Mouse (Mus musculus) bone marrow, adult 2 months (tissue): ENCODE measurements around the gene Atp2b2. TPM values are rescaled to one million over a fixed set of nuclear protein-coding genes. Genes with fewer than 3 reads are reported as not detected.

Experiments used
- H3K27ac ChIP-seq: fragments of 200-500 bp; 2 replicates; pipeline ENCODE4 v1.5.1; 2012; ENCODE audit warnings: low read depth, mild to moderate bottlenecking, control low read depth, inconsistent platforms, low read length; ENCODE audit not compliant: control insufficient read depth, poor library complexity, insufficient read depth
- H3K4me1 ChIP-seq: fragments of 200-500 bp; 2 replicates; pipeline ENCODE4 v1.6.1; 2011; ENCODE audit warnings: low read length; ENCODE audit not compliant: control insufficient read depth, insufficient read depth
- H3K4me3 ChIP-seq: fragments of 200-500 bp; replicated peaks from 2 replicates; pipeline ENCODE3; 2011; ENCODE audit warnings: mild to moderate bottlenecking, low read depth, low read length, control low read depth; ENCODE audit not compliant: control insufficient read depth
- CTCF ChIP-seq: fragments of 200-500 bp; IDR thresholded peaks from 2 replicates; pipeline ENCODE4 v1.5.1; 2011; ENCODE audit warnings: low read length, control low read depth; ENCODE audit not compliant: control insufficient read depth, insufficient read depth
- POLR2A ChIP-seq: fragments of 200-500 bp; IDR thresholded peaks from 2 replicates; pipeline ENCODE4 v1.6.1; 2011; ENCODE audit warnings: low read depth, mild to moderate bottlenecking, control low read depth, low read length, borderline replicate concordance; ENCODE audit not compliant: control insufficient read depth
- WGBS: fragments of 180-500 bp; shearing (Covaris S2); methylation state at CpG from one replicate; pipeline ENCODE4 v1.1.7; 2018; 5-methylcytosine and 5-hydroxymethylcytosine counted together
- polyA plus RNA-seq: library from polyadenylated mRNA; stranded (reverse); fragments of >200 nt; gene quantifications from 2 replicates; pipeline ENCODE4 v1.2.4, GENCODE M21; 2011; ENCODE audit warnings: low replicate concordance; ENCODE audit not compliant: missing spikeins, insufficient read depth, insufficient read length

The Atp2b2 gene
- polyA plus RNA-seq, 1 experiment, result 0.92 TPM

DNA sequence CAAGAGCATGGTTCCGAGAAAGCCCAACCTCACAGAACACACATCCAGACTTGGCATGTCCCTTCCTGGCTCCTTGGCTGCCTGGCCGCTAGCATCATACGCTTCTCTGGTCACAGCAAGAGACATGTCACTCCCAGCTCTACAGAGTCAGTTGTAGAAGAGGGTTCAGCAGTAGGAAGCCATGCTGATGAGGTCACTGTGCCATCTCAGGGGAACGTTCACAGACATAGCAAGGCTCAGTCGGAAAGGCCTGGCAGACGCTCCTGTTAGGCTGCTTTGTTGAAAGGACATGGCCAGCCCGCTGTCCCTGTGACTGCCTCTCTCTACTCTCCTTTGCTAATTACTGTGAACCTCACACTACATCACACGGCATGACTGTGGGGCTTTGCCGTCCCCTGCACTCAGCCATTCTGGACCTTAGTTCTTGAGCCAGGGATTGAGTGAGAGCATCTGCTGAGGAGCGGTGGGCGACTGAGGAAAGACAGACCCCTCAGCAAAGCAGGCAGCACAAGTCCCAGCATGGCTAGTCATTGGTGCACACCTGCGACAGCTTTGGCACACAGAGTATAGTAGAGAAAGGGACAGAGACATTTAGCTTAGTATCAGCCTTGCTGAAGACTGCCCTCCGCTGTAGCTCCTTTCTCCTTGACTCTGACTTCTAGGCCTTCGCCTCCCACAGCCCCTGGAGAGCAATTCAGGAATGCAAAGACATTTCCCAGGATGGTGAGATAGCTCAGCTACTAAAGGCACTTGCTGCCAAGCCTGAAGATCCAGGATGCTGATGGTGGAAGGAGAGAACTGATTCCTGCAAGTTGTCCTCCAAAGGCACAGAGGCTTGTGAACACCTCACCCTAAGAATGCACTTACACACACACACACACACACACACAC is 108.9 kb downstream of the Atp2b2 start:
- TF ChIP-seq CTCF (no peak), POLR2A (no peak)
- WGBS, result 85% methylated on average over 14 of the region's 14 CpGs
- Histone ChIP-seq H3K27ac (no peak overlapping the region), H3K4me1 (no peaks in the 10 kb centered on the region; the same call in 1 of the 2 replicates), H3K4me3 (no peak overlapping the region)

DNA sequence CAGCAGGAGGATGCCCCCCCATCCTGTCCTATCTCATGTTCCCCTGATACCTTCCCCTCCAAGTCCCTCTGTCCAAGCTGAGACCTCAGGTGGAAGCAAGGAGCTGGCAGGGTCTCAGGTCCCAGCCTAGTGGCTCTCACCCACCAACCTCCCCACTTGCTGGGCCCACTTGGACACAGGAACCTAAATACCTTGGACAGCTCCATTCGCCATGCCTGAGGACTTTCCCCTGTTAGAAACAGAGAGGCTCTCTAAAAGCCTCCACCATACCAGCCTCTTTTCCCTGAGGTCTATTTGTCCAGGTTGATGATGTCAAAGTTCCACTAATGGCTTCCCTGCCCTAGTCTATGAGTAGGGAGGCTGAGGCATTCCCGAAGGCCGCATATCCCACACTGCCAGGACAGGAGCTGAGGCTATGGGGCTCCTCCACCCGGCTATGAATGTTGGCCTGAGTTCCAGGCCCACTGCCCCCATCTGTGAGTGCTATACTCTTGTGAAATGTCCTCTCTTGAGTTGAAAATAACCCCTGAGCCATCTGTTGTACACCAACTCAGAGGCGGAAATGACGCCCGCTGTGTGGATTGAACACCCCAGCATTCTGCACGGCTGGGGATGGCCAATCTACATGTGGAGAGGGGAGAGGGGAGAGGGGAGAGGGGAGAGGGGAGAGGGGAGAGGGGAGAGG is 113.1 kb downstream of the Atp2b2 start:
- Histone ChIP-seq H3K4me3 (no peak overlapping the region), H3K4me1 (no peaks in the 10 kb centered on the region; the same call in 1 of the 2 replicates), H3K27ac (no peak overlapping the region)
- TF ChIP-seq CTCF, result no peak
- WGBS, result 79% methylated on average over 8 of the region's 8 CpGs

DNA sequence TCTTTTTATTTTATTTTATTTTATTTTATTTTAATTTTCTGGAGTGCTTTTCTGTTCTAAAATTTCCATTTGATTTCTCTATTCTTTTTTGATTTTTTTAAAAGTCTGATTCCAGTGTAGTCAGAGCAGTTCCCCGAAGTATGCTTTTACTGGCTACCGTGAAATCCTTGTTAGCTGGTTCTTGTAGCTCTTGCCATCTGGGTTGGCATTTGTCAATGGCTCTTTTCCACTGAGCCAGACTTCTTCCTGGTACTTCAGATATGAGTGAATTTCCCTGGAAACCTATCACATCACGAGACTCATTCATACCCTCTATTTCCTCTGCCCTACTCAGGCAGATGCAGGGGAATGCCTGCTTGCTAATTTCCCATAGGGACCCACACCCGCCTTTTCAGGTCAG is 119.2 kb downstream of the Atp2b2 start:
- Histone ChIP-seq H3K4me1 (no peaks in the 10 kb centered on the region), H3K27ac (no peak overlapping the region), H3K4me3 (no peak overlapping the region)
- TF ChIP-seq CTCF, result no peak
- TF ChIP-seq POLR2A, result no peak
- WGBS, result 76% methylated on average over 4 of the region's 4 CpGs

DNA sequence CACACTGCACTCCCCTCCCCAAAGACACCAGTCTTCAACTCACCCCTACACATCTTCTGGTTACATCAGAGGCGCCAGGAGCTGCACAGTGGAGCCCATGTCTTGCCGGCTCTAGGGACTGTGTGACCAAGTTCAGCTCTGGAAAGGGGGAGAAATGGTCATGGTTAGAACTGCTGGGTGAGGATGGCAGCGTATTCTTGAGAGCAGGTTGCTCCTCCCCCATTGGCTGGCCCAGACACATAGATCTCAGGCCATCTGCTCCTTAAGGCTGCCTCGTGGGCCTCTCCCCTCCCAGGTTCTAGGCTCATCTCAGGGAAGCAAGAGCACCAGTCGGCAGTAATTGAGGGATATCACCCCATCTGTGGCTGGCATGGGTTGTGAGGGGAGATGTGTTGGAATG is 121.9 kb downstream of the Atp2b2 start:
- WGBS, result 61% methylated on average over 5 of the region's 5 CpGs
- H3K27ac ChIP-seq, result no peak overlapping the region
- no peak for TF ChIP-seq POLR2A
- H3K4me3 ChIP-seq, result no peak overlapping the region
- no peaks in the 10 kb centered on the region for H3K4me1 ChIP-seq

DNA sequence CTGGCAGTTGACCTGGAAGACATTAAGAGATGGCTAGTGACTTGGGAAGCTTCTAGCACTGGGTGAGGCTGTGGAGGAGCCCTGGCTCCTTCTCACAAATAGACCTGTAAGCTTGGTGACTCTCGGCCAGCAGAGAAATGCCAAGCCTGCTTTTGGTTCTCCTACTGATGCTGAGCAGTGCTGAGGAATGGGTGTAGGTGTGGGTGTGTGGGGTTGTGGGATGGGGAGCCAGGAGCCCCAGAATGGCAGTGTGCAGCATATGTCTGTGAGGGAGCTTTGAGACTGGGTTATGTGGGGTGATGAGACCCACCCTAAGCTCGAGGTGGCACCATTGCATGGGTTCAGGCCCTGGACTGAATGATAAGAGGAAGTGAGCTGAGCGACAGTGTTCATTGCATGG is 129.7 kb downstream of the Atp2b2 start:
- 34% methylated on average over 3 of the region's 3 CpGs for WGBS
- no peak overlapping the region for H3K4me3 ChIP-seq
- H3K4me1 ChIP-seq, result no peaks in the 10 kb centered on the region
- no peak for TF ChIP-seq POLR2A
- TF ChIP-seq CTCF, result no peak
- no peak overlapping the region for H3K27ac ChIP-seq

DNA sequence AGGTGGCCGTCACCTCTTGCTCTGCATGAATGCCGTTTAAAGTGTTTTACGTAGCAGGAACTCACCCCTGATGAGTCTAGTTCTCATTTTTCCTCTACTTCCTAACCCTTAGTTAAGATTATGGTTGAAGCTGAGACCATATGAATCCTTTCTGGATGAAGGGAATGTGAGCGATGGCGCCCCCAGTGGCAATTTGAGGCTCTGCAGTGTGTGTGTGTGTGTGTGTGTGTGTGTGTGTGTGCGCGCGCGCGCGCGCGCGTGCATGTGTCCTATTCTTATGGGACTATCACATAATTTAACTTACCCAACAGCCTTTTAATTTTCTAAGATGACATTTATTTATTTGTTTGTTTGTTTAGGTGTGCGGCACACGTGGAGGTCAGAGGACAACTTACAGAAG is 131.3 kb downstream of the Atp2b2 start:
- no peaks in the 10 kb centered on the region for H3K4me1 ChIP-seq
- no peak overlapping the region for H3K4me3 ChIP-seq
- no peak for TF ChIP-seq POLR2A
- TF ChIP-seq CTCF, result peak; percentile 34; the same call in 1 of the 2 replicates
- 78% methylated on average over 16 of the region's 16 CpGs for WGBS
- no peak overlapping the region for H3K27ac ChIP-seq

DNA sequence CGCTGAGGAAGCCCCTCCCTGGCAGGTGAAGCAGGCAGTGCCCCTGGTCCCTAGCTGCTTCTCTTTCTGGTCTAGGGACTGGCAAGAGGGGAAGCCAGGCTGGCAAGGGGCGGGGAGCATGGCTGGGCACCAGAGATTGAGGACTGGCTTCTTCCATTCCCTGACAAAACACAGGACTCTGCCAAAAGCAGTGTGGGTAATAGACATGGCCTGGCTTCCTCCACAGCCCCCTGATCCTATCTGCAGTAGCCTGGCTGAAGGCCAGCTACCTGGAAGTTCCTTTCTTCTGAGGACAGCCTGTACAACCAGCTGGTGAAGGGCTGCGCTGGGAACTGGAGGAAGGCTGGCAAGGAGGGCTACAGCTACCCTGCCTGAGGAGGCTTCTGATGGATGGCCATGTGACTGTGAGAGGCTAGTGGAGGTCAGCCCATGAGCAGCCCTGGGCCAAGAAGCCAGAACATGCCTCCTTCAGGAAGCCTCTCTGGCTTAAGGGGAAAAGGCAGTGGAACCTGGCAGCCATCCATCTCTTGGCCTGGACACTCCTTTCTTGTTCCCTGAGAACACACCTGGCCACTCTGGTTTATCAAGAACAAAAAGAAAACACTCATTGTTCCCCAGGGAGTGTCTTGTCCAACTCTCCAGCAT is 131.9 kb downstream of the Atp2b2 start:
- Histone ChIP-seq H3K4me3 (no peak overlapping the region), H3K27ac (no peak overlapping the region), H3K4me1 (no peaks in the 10 kb centered on the region)
- 75% methylated on average over 3 of the region's 3 CpGs for WGBS
- no peak for TF ChIP-seq CTCF
- TF ChIP-seq POLR2A, result no peak

DNA sequence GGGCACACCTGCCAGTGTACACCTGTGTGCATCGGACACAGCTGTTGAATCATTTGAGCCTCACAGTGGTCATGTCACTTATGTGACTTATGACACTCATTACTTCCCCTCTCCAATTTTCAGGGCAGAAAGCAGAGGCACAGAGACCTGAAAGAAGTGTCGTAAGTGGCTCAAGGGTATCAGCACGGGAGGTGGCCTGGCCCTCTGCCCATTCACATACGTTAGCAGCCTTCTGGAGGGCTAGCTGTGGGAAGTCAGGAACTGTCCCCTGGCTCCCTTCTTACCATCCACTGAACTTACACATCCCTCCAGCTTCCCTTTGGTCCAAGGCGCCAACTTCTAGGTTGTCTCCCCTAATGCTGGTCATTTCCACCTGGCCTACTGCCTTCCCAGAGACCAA is 132.6 kb downstream of the Atp2b2 start:
- H3K27ac ChIP-seq, result no peak overlapping the region
- no peak overlapping the region for H3K4me3 ChIP-seq
- no peak for TF ChIP-seq CTCF
- H3K4me1 ChIP-seq, result no peaks in the 10 kb centered on the region
- 57% methylated on average over 5 of the region's 5 CpGs for WGBS
